In genomic region chrX:48344643-48345384, GRCm38 (mm10) we compare ENCODE assay signal across 8 mouse cellular contexts. TPM values are rescaled to one million over a fixed set of nuclear protein-coding genes. Genes with fewer than 3 reads are reported as not detected.
A peak's percentile ranks its signal among the peaks of the same experiment; 100 is the strongest.
DNase-seq lines count a peak whose midpoint lies in the region; ATAC-seq lines count a peak whose summit lies in the region.

No protein-coding gene starts in this region.

- 10% methylated on average over 26 of the region's 61 CpGs for WGBS in heart, embryonic 12.5 days
- WGBS in kidney, embryonic 16.5 days = 24% methylated on average over 22 of the region's 61 CpGs
- WGBS in midbrain, embryonic 10.5 days = 10% methylated on average over 34 of the region's 61 CpGs

- no peaks in the 10 kb centered on the region for H3K9me3 ChIP-seq in heart, embryonic 12.5 days (replicated peaks)
- 0 out of 2 replicates have a peak, but pooled peaks cover 3% of the 10 kb centered on the region for H3K9me3 ChIP-seq in kidney, embryonic 16.5 days (ENCODE audit: low read length)
- H3K9me3 ChIP-seq in midbrain, embryonic 10.5 days (replicated peaks) = peaks cover 8% of the 10 kb centered on the region; the same call in 1 of the 2 replicates

- H3K36me3 ChIP-seq in heart, embryonic 12.5 days = no peaks in the 10 kb centered on the region
- no peaks in the 10 kb centered on the region for H3K36me3 ChIP-seq in kidney, embryonic 16.5 days (ENCODE audit: insufficient read depth, low read length)
- H3K36me3 ChIP-seq in midbrain, embryonic 10.5 days = no peaks in the 10 kb centered on the region

- peak overlapping the region; percentile 76 for H3K9ac ChIP-seq in heart, embryonic 12.5 days
- peak overlapping the region; percentile 72 for H3K9ac ChIP-seq in kidney, embryonic 16.5 days (replicated peaks; ENCODE audit: low read length)

- peak; percentile 22 for DNase-seq in 3T3-L1 (ENCODE audit: low read depth, low spot score)
- DNase-seq in CD4-positive helper T cell, adult 2 months (ENCODE audit: low read depth, low spot score) = peak; percentile 20
- peak; percentile 19 to 37 for DNase-seq in cerebellum, postnatal 25 days
- peak; percentile 46 for DNase-seq in midbrain, embryonic 10.5 days (ENCODE audit: low spot score)
- peak; percentile 50 for DNase-seq in testis, postnatal 10 days (ENCODE audit: low spot score)
- no peak for DNase-seq in frontal cortex, postnatal 36 days (ENCODE audit: low spot score in 2 of 2)

- no peaks in the 10 kb centered on the region for H3K4me1 ChIP-seq in heart, embryonic 12.5 days (replicated peaks)
- peaks cover 10% of the 10 kb centered on the region for H3K4me1 ChIP-seq in kidney, embryonic 16.5 days (ENCODE audit: insufficient read depth, low read length)
- H3K4me1 ChIP-seq in midbrain, embryonic 10.5 days = peaks cover 29% of the 10 kb centered on the region

- peak overlapping the region; percentile 43; the same call in 1 of the 2 replicates for H3K27ac ChIP-seq in heart, embryonic 12.5 days (ENCODE audit: poor library complexity, severe bottlenecking)
- H3K27ac ChIP-seq in kidney, embryonic 16.5 days (ENCODE audit: low read length) = peak overlapping the region; percentile 18; the same call in 1 of the 2 replicates
- peak overlapping the region; percentile 80 for H3K27ac ChIP-seq in midbrain, embryonic 10.5 days (replicated peaks)

- peaks cover 30% of the 10 kb centered on the region for H3K27me3 ChIP-seq in heart, embryonic 12.5 days (replicated peaks)
- no peaks in the 10 kb centered on the region; the same call in 1 of the 2 replicates for H3K27me3 ChIP-seq in kidney, embryonic 16.5 days (ENCODE audit: insufficient read depth, low read length)
- peaks cover 29% of the 10 kb centered on the region for H3K27me3 ChIP-seq in midbrain, embryonic 10.5 days (ENCODE audit: low read depth, poor library complexity, severe bottlenecking)

- H3K4me3 ChIP-seq in heart, embryonic 12.5 days = peak overlapping the region; percentile 75
- H3K4me3 ChIP-seq in kidney, embryonic 16.5 days (ENCODE audit: low read length) = peak overlapping the region; percentile 61
- H3K4me3 ChIP-seq in midbrain, embryonic 10.5 days = peak overlapping the region; percentile 66

- peak overlapping the region; percentile 94 for H3K4me2 ChIP-seq in heart, embryonic 12.5 days
- peak overlapping the region; percentile 72 for H3K4me2 ChIP-seq in kidney, embryonic 16.5 days (replicated peaks; ENCODE audit: low read depth, low read length)

- no peak for ATAC-seq in heart, embryonic 12.5 days (ENCODE audit: insufficient number of reproducible peaks, low FRiP score)
- ATAC-seq in kidney, embryonic 16.5 days (ENCODE audit: low FRiP score, low TSS enrichment) = no peak

RNA-seq across cellular contexts. Expression of gene Bcorl1, which starts 3.7 kb away (rescaled TPM):
- 4.6 and 5.9 TPM in 2 replicates for polyA plus RNA-seq in heart, embryonic 12.5 days (2016; fragmentation: Nextera tagmentation; extraction: Ambion mirVana)
- 5.6 and 6.2 TPM in 2 replicates for polyA plus RNA-seq in kidney, embryonic 16.5 days (2015; fragmentation: Nextera tagmentation; extraction: Ambion mirVana)
- 4.0 and 4.9 TPM in 2 replicates for polyA plus RNA-seq in midbrain, embryonic 10.5 days (2016; fragmentation: Nextera tagmentation; extraction: Ambion mirVana)

Comparison
In these comparisons a context has a peak if more than half of its experiments do, and no peak if none do; other contexts are left out.
1. DNase-seq: peak in 3T3-L1 (single experiment), CD4-positive helper T cell, adult 2 months (single experiment), cerebellum, postnatal 25 days (2 of 2), midbrain, embryonic 10.5 days (single experiment) and testis, postnatal 10 days (single experiment); none in frontal cortex, postnatal 36 days (0 of 2).
2. H3K27ac ChIP-seq: peak in every context shown above with its lines; median percentile 80 in midbrain, embryonic 10.5 days; 43 in heart, embryonic 12.5 days; 18 in kidney, embryonic 16.5 days.
3. Peak in every context shown above with its lines, with median percentiles within 50 percentile points of each other: H3K4me3 ChIP-seq.